Mouse (Mus musculus): ENCODE results near the gene Ddt. TPM values are rescaled to one million over a fixed set of nuclear protein-coding genes. Genes with fewer than 3 reads are reported as not detected.
"Not testable (repeated sequence)": the region's sequence is repeated elsewhere in the genome, so short reads cannot be mapped to it uniquely, and the experiment has no call there.

Gene Ddt
- polyA plus RNA-seq, 1 experiment: not detected

- TF ChIP-seq POLR2A (IDR thresholded peaks at IDR 0.05; ENCODE audit: insufficient read depth, low read depth, low read length): no peak
- no peak for TF ChIP-seq CTCF (IDR thresholded peaks at IDR 0.05; ENCODE audit: insufficient read depth, low read depth, low read length)
Measured at GRCm38 (mm10) chr10:75777885-75778284, 4.7 kb upstream of the Ddt start.

GRCm38 (mm10) chr10:75776562-75776961 is 3.3 kb upstream of the Ddt start:
- Histone ChIP-seq H3K4me3 (ENCODE audit: insufficient read depth, low read depth, low read length) (no peak overlapping the region), H3K27ac (ENCODE audit: insufficient read depth, low read depth, low read length) (no peak overlapping the region), H3K4me1 (ENCODE audit: control insufficient read depth, insufficient read depth, low read length) (peaks cover 18% of the 10 kb centered on the region)
- no peak for TF ChIP-seq CTCF (IDR thresholded peaks at IDR 0.05; ENCODE audit: insufficient read depth, low read depth, low read length)
- TF ChIP-seq POLR2A (IDR thresholded peaks at IDR 0.05; ENCODE audit: insufficient read depth, low read depth, low read length): no peak
- WGBS: 88% methylated on average over 6 of the region's 6 CpGs

More at GRCm38 (mm10) chr10:75777885-75778284, 4.7 kb upstream of the Ddt start:
- no peak overlapping the region for H3K4me3 ChIP-seq (ENCODE audit: insufficient read depth, low read depth, low read length)
- H3K27ac ChIP-seq (ENCODE audit: insufficient read depth, low read depth, low read length): no peak overlapping the region
- H3K4me1 ChIP-seq (ENCODE audit: control insufficient read depth, insufficient read depth, low read length): peaks cover 13% of the 10 kb centered on the region
- 88% methylated on average over 2 of the region's 2 CpGs for WGBS

GRCm38 (mm10) chr10:75774587-75774986 is 1.4 kb upstream of the Ddt start:
- H3K4me1 ChIP-seq (ENCODE audit: control insufficient read depth, insufficient read depth, low read length): peaks cover 8% of the 10 kb centered on the region
- H3K4me3 ChIP-seq (ENCODE audit: insufficient read depth, low read depth, low read length): no peak overlapping the region
- H3K27ac ChIP-seq (ENCODE audit: insufficient read depth, low read depth, low read length): no peak overlapping the region
- TF ChIP-seq CTCF (IDR thresholded peaks at IDR 0.05; ENCODE audit: insufficient read depth, low read depth, low read length): no peak
- TF ChIP-seq POLR2A (IDR thresholded peaks at IDR 0.05; ENCODE audit: insufficient read depth, low read depth, low read length): no peak
- WGBS: 88% methylated on average over 9 of the region's 9 CpGs

GRCm38 (mm10) chr10:75774102-75774501 is 888 bp upstream of the Ddt start:
- Histone ChIP-seq H3K4me3 (ENCODE audit: insufficient read depth, low read depth, low read length) (no peak overlapping the region), H3K27ac (ENCODE audit: insufficient read depth, low read depth, low read length) (no peak overlapping the region), H3K4me1 (ENCODE audit: control insufficient read depth, insufficient read depth, low read length) (peaks cover 8% of the 10 kb centered on the region)
- 91% methylated on average over 5 of the region's 5 CpGs for WGBS
- TF ChIP-seq CTCF (IDR thresholded peaks at IDR 0.05; ENCODE audit: insufficient read depth, low read depth, low read length) (no peak), POLR2A (IDR thresholded peaks at IDR 0.05; ENCODE audit: insufficient read depth, low read depth, low read length) (no peak)

GRCm38 (mm10) chr10:75767756-75768155 is 5.5 kb downstream of the Ddt start:
- not testable (repeated sequence) for H3K27ac ChIP-seq (ENCODE audit: insufficient read depth, low read depth, low read length); H3K4me1 ChIP-seq (ENCODE audit: control insufficient read depth, insufficient read depth, low read length); H3K4me3 ChIP-seq (ENCODE audit: insufficient read depth, low read depth, low read length)
- WGBS: 35% methylated on average over 5 of the region's 5 CpGs

- TF ChIP-seq CTCF (IDR thresholded peaks at IDR 0.05; ENCODE audit: insufficient read depth, low read depth, low read length) (no peak), POLR2A (IDR thresholded peaks at IDR 0.05; ENCODE audit: insufficient read depth, low read depth, low read length) (no peak)
- WGBS: 84% methylated on average over 6 of the region's 6 CpGs
- Histone ChIP-seq H3K27ac (ENCODE audit: insufficient read depth, low read depth, low read length) (no peak overlapping the region), H3K4me3 (ENCODE audit: insufficient read depth, low read depth, low read length) (no peak overlapping the region), H3K4me1 (ENCODE audit: control insufficient read depth, insufficient read depth, low read length) (peaks cover 2% of the 10 kb centered on the region; the same call in 1 of the 2 replicates)
Measured at GRCm38 (mm10) chr10:75766856-75767255, 6.4 kb downstream of the Ddt start.

- TF ChIP-seq POLR2A (IDR thresholded peaks at IDR 0.05; ENCODE audit: insufficient read depth, low read depth, low read length) (no peak), CTCF (IDR thresholded peaks at IDR 0.05; ENCODE audit: insufficient read depth, low read depth, low read length) (peak; percentile 69; the same call in 1 of the 2 replicates)
- Histone ChIP-seq H3K4me1 (ENCODE audit: control insufficient read depth, insufficient read depth, low read length) (peaks cover 5% of the 10 kb centered on the region), H3K27ac (ENCODE audit: insufficient read depth, low read depth, low read length) (peak overlapping the region; percentile 47; the same call in 1 of the 2 replicates), H3K4me3 (ENCODE audit: insufficient read depth, low read depth, low read length) (peak overlapping the region; percentile 65)
- WGBS: under 1% methylated on average over 27 of the region's 27 CpGs
Measured at GRCm38 (mm10) chr10:75764519-75765473, 8.4 kb downstream of the Ddt start.

- WGBS: under 1% methylated on average over 61 of the region's 61 CpGs
- H3K4me1 ChIP-seq (ENCODE audit: control insufficient read depth, insufficient read depth, low read length): peaks cover 5% of the 10 kb centered on the region
- H3K4me3 ChIP-seq (ENCODE audit: insufficient read depth, low read depth, low read length): peak within 1 kb of the TSS; percentile 65
- H3K27ac ChIP-seq (ENCODE audit: insufficient read depth, low read depth, low read length): peak within 1 kb of the TSS; percentile 47
- peak; percentile 89 for TF ChIP-seq POLR2A (IDR thresholded peaks at IDR 0.05; ENCODE audit: insufficient read depth, low read depth, low read length)
- no peak for TF ChIP-seq CTCF (IDR thresholded peaks at IDR 0.05; ENCODE audit: insufficient read depth, low read depth, low read length)
Measured at GRCm38 (mm10) chr10:75763682-75764518, 9.3 kb downstream of the Ddt start, which contains the start of gene Cabin1. TSS of gene Cabin1 (minus strand) at chr10:75764341.

Measured in olfactory bulb, adult 2 months (tissue).